Mouse (Mus musculus) CH12.LX (cell line): Measurements from ENCODE around the gene Gm28053. TPM values are rescaled to one million over a fixed set of nuclear protein-coding genes. Genes with fewer than 3 reads are reported as not detected.

ENCODE experiments used
- DNase-seq: peaks from one replicate; pipeline ENCODE4 v3.0.0-alpha.2; 2013; ENCODE audit errors: extremely low read depth
- H3K27ac ChIP-seq: 2 replicates; pipeline ENCODE4 v1.5.1; 2012; ENCODE audit warnings: low read depth, mild to moderate bottlenecking, control low read depth, moderate library complexity; ENCODE audit not compliant: insufficient read depth
- H3K27me3 ChIP-seq: replicated peaks from 2 replicates; pipeline ENCODE3; 2012; ENCODE audit warnings: inconsistent platforms
- H3K36me3 ChIP-seq, 2 experiments: replicated peaks in 1 of 2; 2 replicates each; pipeline versions ENCODE3 to v1.6.1; 2012; ENCODE audit warnings: inconsistent platforms in 1 of 2, low read length in 1 of 2, mild to moderate bottlenecking in 1 of 2, mixed read lengths in 1 of 2, moderate library complexity in 1 of 2; ENCODE audit not compliant: control insufficient read depth in 1 of 2, insufficient read depth in 1 of 2
- H3K4me1 ChIP-seq, 2 experiments: 2 replicates each; pipeline ENCODE4 v1.6.1; 2012; ENCODE audit warnings: inconsistent platforms in 1 of 2, moderate library complexity in 1 of 2; ENCODE audit not compliant: insufficient read depth in 2 of 2, control insufficient read depth in 1 of 2
- H3K4me2 ChIP-seq: 2 replicates; pipeline ENCODE4 v1.6.1; 2012; ENCODE audit warnings: low read depth, mild to moderate bottlenecking, control low read depth; ENCODE audit not compliant: poor library complexity, insufficient read depth, severe bottlenecking
- H3K4me3 ChIP-seq, 3 experiments: fragments of 150-350 bp in 1 of 3; sonication (generic) in 1 of 3; replicated peaks in 1 of 3; 2 replicates each; pipeline versions ENCODE3 to v1.5.1; 2011 to 2012; ENCODE audit warnings: low read depth in 2 of 3, low read length in 2 of 3, mild to moderate bottlenecking in 2 of 3, moderate library complexity in 2 of 3, control low read depth in 1 of 3, improper control_type of control experiment in 1 of 3, inconsistent platforms in 1 of 3, mixed read lengths in 1 of 3; ENCODE audit not compliant: poor library complexity in 1 of 3
- H3K79me2 ChIP-seq: replicated peaks from 2 replicates; pipeline ENCODE4 v1.6.1; 2012; ENCODE audit warnings: mild to moderate bottlenecking, moderate library complexity; ENCODE audit not compliant: control insufficient read depth, poor library complexity, insufficient read depth, severe bottlenecking; ENCODE audit errors: extremely low read depth
- H3K9ac ChIP-seq: 2 replicates; pipeline ENCODE4 v1.6.1; 2012; ENCODE audit warnings: low read depth, mild to moderate bottlenecking, control low read depth, moderate library complexity; ENCODE audit not compliant: insufficient read depth
- H3K9me3 ChIP-seq: replicated peaks from 2 replicates; pipeline ENCODE3; 2012; ENCODE audit warnings: low read length, inconsistent platforms, mixed read lengths
- CHD1 ChIP-seq: IDR thresholded peaks from 2 replicates; pipeline ENCODE4 v1.6.1; 2012; ENCODE audit warnings: low read depth, low read length, improper control_type of control experiment, inconsistent platforms
- CHD2 ChIP-seq: IDR thresholded peaks from 2 replicates; pipeline ENCODE4 v1.6.1; 2011; ENCODE audit warnings: low read length, improper control_type of control experiment
- CTCF ChIP-seq, 2 experiments: IDR thresholded peaks in 1 of 2; conservative IDR thresholded peaks in 1 of 2; 2 replicates each; pipeline ENCODE4 v1.5.1; 2011 to 2012; ENCODE audit warnings: low read depth in 2 of 2, low read length in 2 of 2, improper control_type of control experiment in 1 of 2, inconsistent platforms in 1 of 2, mild to moderate bottlenecking in 1 of 2, moderate library complexity in 1 of 2
- ELF1 ChIP-seq: IDR thresholded peaks from 2 replicates; pipeline ENCODE4 v1.6.1; 2014; ENCODE audit warnings: low read depth, mild to moderate bottlenecking, inconsistent platforms, low read length, improper control_type of control experiment
- EP300 ChIP-seq: IDR thresholded peaks from 2 replicates; pipeline ENCODE4 v1.6.1; 2011; ENCODE audit warnings: low read length, improper control_type of control experiment
- HCFC1 ChIP-seq: IDR thresholded peaks from 2 replicates; pipeline ENCODE4 v1.6.1; 2012; ENCODE audit warnings: low read depth, mild to moderate bottlenecking, inconsistent platforms, low read length, improper control_type of control experiment
- IRF4 ChIP-seq: IDR thresholded peaks from 2 replicates; pipeline ENCODE4 v1.6.1; 2014; ENCODE audit warnings: low read depth, mild to moderate bottlenecking, inconsistent platforms, low read length, improper control_type of control experiment
- JUN ChIP-seq: IDR thresholded peaks from 2 replicates; pipeline ENCODE4 v1.6.1; 2011; ENCODE audit warnings: low read depth, mild to moderate bottlenecking, low read length, improper control_type of control experiment, moderate library complexity; ENCODE audit not compliant: insufficient read depth
- JUND ChIP-seq: conservative IDR thresholded peaks from 2 replicates; pipeline ENCODE4 v1.6.1; 2011; ENCODE audit warnings: low read depth, low read length, improper control_type of control experiment
- KAT2A ChIP-seq: IDR thresholded peaks from 2 replicates; pipeline ENCODE4 v1.6.1; 2012; ENCODE audit warnings: low read length, improper control_type of control experiment, inconsistent platforms; ENCODE audit not compliant: insufficient replicate concordance
- MAFK ChIP-seq: IDR thresholded peaks from 2 replicates; pipeline ENCODE4 v1.6.1; 2011; ENCODE audit warnings: low read length, improper control_type of control experiment; ENCODE audit not compliant: insufficient replicate concordance
- MAX ChIP-seq: IDR thresholded peaks from 2 replicates; pipeline ENCODE4 v1.6.1; 2011; ENCODE audit warnings: low read length, improper control_type of control experiment
- MEF2A ChIP-seq: IDR thresholded peaks from 2 replicates; pipeline ENCODE4 v1.6.1; 2014; ENCODE audit warnings: low read depth, mild to moderate bottlenecking, inconsistent platforms, low read length, improper control_type of control experiment, borderline replicate concordance
- MXI1 ChIP-seq: IDR thresholded peaks from 2 replicates; pipeline ENCODE4 v1.6.1; 2011; ENCODE audit warnings: mild to moderate bottlenecking, low read depth, low read length, improper control_type of control experiment
- MYC ChIP-seq: IDR thresholded peaks from 2 replicates; pipeline ENCODE4 v1.6.1; 2011; ENCODE audit warnings: low read depth, mild to moderate bottlenecking, improper control_type of control experiment, low read length
- NELFE ChIP-seq: IDR thresholded peaks from 2 replicates; pipeline ENCODE4 v1.6.1; 2011; ENCODE audit warnings: low read depth, low read length, improper control_type of control experiment
- NRF1 ChIP-seq: IDR thresholded peaks from 2 replicates; pipeline ENCODE4 v1.6.1; 2014; ENCODE audit warnings: low read depth, mild to moderate bottlenecking, inconsistent platforms, low read length, improper control_type of control experiment, moderate library complexity
- PAX5 ChIP-seq: IDR thresholded peaks from 2 replicates; pipeline ENCODE4 v1.6.1; 2012; ENCODE audit warnings: low read length, inconsistent platforms, mixed read lengths
- POLR2A ChIP-seq: IDR thresholded peaks from 2 replicates; pipeline ENCODE4 v1.6.1; 2011; ENCODE audit warnings: low read depth, mild to moderate bottlenecking, improper control_type of control experiment, low read length
- POLR2AphosphoS2 ChIP-seq: IDR thresholded peaks from 2 replicates; pipeline ENCODE4 v1.6.1; 2011; ENCODE audit warnings: low read depth, low read length, improper control_type of control experiment
- RAD21 ChIP-seq: IDR thresholded peaks from 2 replicates; pipeline ENCODE4 v1.6.1; 2011; ENCODE audit warnings: low read depth, mild to moderate bottlenecking, low read length, improper control_type of control experiment, moderate library complexity
- RCOR1 ChIP-seq: conservative IDR thresholded peaks from 2 replicates; pipeline ENCODE4 v1.6.1; 2012; ENCODE audit warnings: low read depth, mild to moderate bottlenecking, inconsistent platforms, low read length, improper control_type of control experiment
- TBP ChIP-seq: conservative IDR thresholded peaks from 2 replicates; pipeline ENCODE4 v1.6.1; 2011; ENCODE audit warnings: low read depth, low read length, improper control_type of control experiment
- USF1 ChIP-seq: IDR thresholded peaks from 2 replicates; pipeline ENCODE4 v1.6.1; 2014; ENCODE audit warnings: low read depth, mild to moderate bottlenecking, inconsistent platforms, low read length, improper control_type of control experiment
- USF2 ChIP-seq: conservative IDR thresholded peaks from 2 replicates; pipeline ENCODE4 v1.6.1; 2011; ENCODE audit warnings: low read depth, low read length, improper control_type of control experiment
- ZC3H11A ChIP-seq: IDR thresholded peaks from 2 replicates; pipeline ENCODE4 v1.6.1; 2012; ENCODE audit warnings: low read depth, mild to moderate bottlenecking, inconsistent platforms, low read length, improper control_type of control experiment
- ZKSCAN1 ChIP-seq: IDR thresholded peaks from 2 replicates; pipeline ENCODE4 v1.6.1; 2012; ENCODE audit warnings: low read depth, inconsistent platforms, low read length, improper control_type of control experiment, borderline replicate concordance
- ZMIZ1 ChIP-seq: IDR thresholded peaks from 2 replicates; pipeline ENCODE4 v1.6.1; 2012; ENCODE audit warnings: low read depth, mild to moderate bottlenecking, inconsistent platforms, low read length, improper control_type of control experiment
- dilution Hi-C: fragments of 300-500 bp; cut with MboI; formaldehyde crosslinking; loops from 2 replicates; pipeline ENCODE4 v1.14.3; 2020; ENCODE audit warnings: low sequenced_read_pairs; ENCODE audit not compliant: extremely low pct_unique_long_range_greater_than_20kb, extremely low pct_ligation_motif_present
- in situ Hi-C: fragments of 300-500 bp; cut with MboI; formaldehyde crosslinking; loops from 3 replicates; pipeline ENCODE4 v1.14.3; 2019; ENCODE audit warnings: low sequenced_read_pairs, low pct_ligation_motif_present, low pct_unique_long_range_greater_than_20kb, mixed read lengths
- polyA plus RNA-seq: library from polyadenylated mRNA; unstranded; fragments of >175 nt; gene quantifications from 2 replicates; pipeline ENCODE4 v1.2.1, GENCODE M21; 2012; ENCODE audit warnings: low read depth; ENCODE audit not compliant: insufficient read length
- total RNA-seq, 2 experiments: library from RNA; depleted of rRNA; stranded (reverse); fragments of 300-350 nt in 1 of 2; fragments of >200 nt in 1 of 2; gene quantifications; 2 replicates each; pipeline ENCODE4 v1.2.3; 2012 to 2014

The Gm28053 gene
- total and polyA plus RNA-seq, 3 experiments: 8.0 to 22.7 (median 10.0) TPM

- 0 out of 2 replicates have a peak, but pooled peaks have one; percentile 11 for TF ChIP-seq RCOR1
- peak; percentile 51; the same call in 1 of the 2 replicates for TF ChIP-seq MXI1
- no peak for TF ChIP-seq NRF1
- peak; percentile 82 for TF ChIP-seq IRF4
- no peak; the same call in 1 of the 2 replicates for TF ChIP-seq ZMIZ1
- no peak for TF ChIP-seq HCFC1
- TF ChIP-seq NELFE: peak; percentile 33; the same call in 1 of the 2 replicates
- TF ChIP-seq KAT2A: 0 out of 2 replicates have a peak, but pooled peaks have one; percentile 47
- peak; percentile 84 for TF ChIP-seq EP300
- peak; percentile 79; the same call in 1 of the 2 replicates for TF ChIP-seq MYC
- no peak; the same call in 1 of the 2 replicates for TF ChIP-seq MAFK
- TF ChIP-seq POLR2A: peak; percentile 80
- peak; percentile 54; the same call in 1 of the 2 replicates for TF ChIP-seq TBP
- TF ChIP-seq JUND: peak; percentile 77
- no peak for TF ChIP-seq CTCF (conservative IDR thresholded peaks at IDR 0.05 in 1 of 2, IDR thresholded peaks at IDR 0.05 in 1 of 2; ENCODE audit: low read depth in 2 of 2, low read length in 2 of 2)
- TF ChIP-seq POLR2AphosphoS2: no peak
These were observed 31.3 kb upstream of the Gm28053 start (continued) for GRCm38 (mm10) chr6:48687077-48687476.

DNA sequence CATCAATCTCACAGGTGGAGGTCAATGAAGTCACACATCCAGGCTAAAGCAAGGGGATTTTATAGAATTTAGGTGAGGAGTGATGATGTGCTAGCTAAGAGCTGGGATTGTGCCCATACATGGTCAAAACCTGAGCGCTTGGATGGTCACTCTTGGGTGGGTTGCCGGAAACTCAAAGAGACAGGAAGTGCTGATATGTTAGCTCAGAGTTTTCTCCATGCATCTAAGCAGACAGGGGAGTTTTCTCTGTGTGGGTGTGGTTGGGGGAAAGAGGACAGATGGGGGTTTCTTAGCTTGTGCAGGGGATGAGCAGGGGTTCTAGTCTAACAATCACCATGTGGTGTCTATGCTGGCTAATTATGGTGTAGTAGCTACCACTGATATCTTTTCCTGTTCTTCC, 29.1 kb upstream of the Gm28053 start:
- TF ChIP-seq ELF1 (peak; percentile 59), ZKSCAN1 (no peak)

GRCm38 (mm10) chr6:48692962-48693361, 25.4 kb upstream of the Gm28053 start:
- in situ Hi-C loops (no loop called here), dilution Hi-C loops (no loop called here)
- peak; percentile 75 for DNase-seq
- peaks cover 36% of the 10 kb centered on the region for H3K9me3 ChIP-seq
- H3K9ac ChIP-seq: no peak overlapping the region
- peaks cover 12 to 70% of the 10 kb centered on the region in 2 experiments for H3K4me1 ChIP-seq
- no peak overlapping the region for H3K4me2 ChIP-seq
- no peaks in the 10 kb centered on the region for H3K27me3 ChIP-seq
- H3K27ac ChIP-seq: peak overlapping the region; percentile 65
- H3K79me2 ChIP-seq: peaks cover 20% of the 10 kb centered on the region
- H3K36me3 ChIP-seq: peaks cover 43 to 71% of the 10 kb centered on the region in 2 experiments
- no peak overlapping the region for H3K4me3 ChIP-seq
- TF ChIP-seq ZMIZ1 (no peak), CTCF (conservative IDR thresholded peaks at IDR 0.05 in 1 of 2, IDR thresholded peaks at IDR 0.05 in 1 of 2; ENCODE audit: low read depth in 2 of 2, low read length in 2 of 2) (no peak), ZKSCAN1 (peak; percentile 65; the same call in 1 of the 2 replicates), JUN (peak; percentile 88), CHD2 (peak; percentile 76; the same call in 1 of the 2 replicates), CHD1 (0 out of 2 replicates have a peak, but pooled peaks have one; percentile 46), RAD21 (no peak; the same call in none of the 2 replicates), USF2 (no peak; the same call in 1 of the 2 replicates), MEF2A (peak; percentile 98), ZC3H11A (no peak), NELFE (no peak), NRF1 (no peak), ELF1 (peak; percentile 54; the same call in 1 of the 2 replicates), MAX (peak; percentile 70), EP300 (peak; percentile 92), PAX5 (no peak), MXI1 (0 out of 2 replicates have a peak, but pooled peaks have one; percentile 18), USF1 (no peak), POLR2AphosphoS2 (peak; percentile 69; the same call in 1 of the 2 replicates)

More for the DNA sequence above, 29.1 kb upstream of the Gm28053 start:
- peak overlapping the region; percentile 54 for H3K4me2 ChIP-seq
- H3K36me3 ChIP-seq: peaks cover 42 to 56% of the 10 kb centered on the region in 2 experiments
- H3K79me2 ChIP-seq: peaks cover 47% of the 10 kb centered on the region
- DNase-seq: peak; percentile 58
- dilution Hi-C loops: no loop called here
- no peak overlapping the region for H3K9ac ChIP-seq
- in situ Hi-C loops: no loop called here
- peak overlapping the region; percentile 41; the same call in 1 of the 2 replicates for H3K27ac ChIP-seq
- no peaks in the 10 kb centered on the region for H3K27me3 ChIP-seq
- no peak overlapping the region for H3K4me3 ChIP-seq
- H3K4me1 ChIP-seq: peaks cover 12 to 75% of the 10 kb centered on the region in 2 experiments
- peaks cover 15% of the 10 kb centered on the region for H3K9me3 ChIP-seq
